Mouse (Mus musculus): ENCODE results near the gene Gm21988.

The Gm21988 gene

GRCm38 (mm10) chr11:70218039-70218438 is 21.6 kb downstream of the Gm21988 start:
- no peak for DNase-seq (ENCODE audit: low spot score)

GRCm38 (mm10) chr11:70216103-70216502 is 23.5 kb downstream of the Gm21988 start:
- DNase-seq (ENCODE audit: low spot score) = no peak

- no peak for DNase-seq (ENCODE audit: low spot score)
These were observed 24.3 kb downstream of the Gm21988 start for GRCm38 (mm10) chr11:70215301-70215700.

- DNase-seq (ENCODE audit: low spot score) = no peak
These were observed 24.8 kb downstream of the Gm21988 start for GRCm38 (mm10) chr11:70214856-70215209.

- DNase-seq (ENCODE audit: low spot score) = no peak
These were observed 25.3 kb downstream of the Gm21988 start for GRCm38 (mm10) chr11:70214191-70214855.

- DNase-seq (ENCODE audit: low spot score) = no peak
These were observed 25.9 kb downstream of the Gm21988 start for GRCm38 (mm10) chr11:70213736-70214135.

- peak; percentile 89 for DNase-seq (ENCODE audit: low spot score)
These were observed 26.7 kb downstream of the Gm21988 start for GRCm38 (mm10) chr11:70212896-70213295.

GRCm38 (mm10) chr11:70212423-70212822 is 27.2 kb downstream of the Gm21988 start, which contains the start of gene Slc16a11:
Gene Slc16a11 (plus strand): TSS chr11:70212752.
- peak; percentile 92 for DNase-seq (ENCODE audit: low spot score)

- DNase-seq (ENCODE audit: low spot score) = peak; percentile 44
These were observed 27.7 kb downstream of the Gm21988 start for GRCm38 (mm10) chr11:70211972-70212371.

GRCm38 (mm10) chr11:70210681-70211080 is 28.9 kb downstream of the Gm21988 start:
- no peak for DNase-seq (ENCODE audit: low spot score)

- DNase-seq (ENCODE audit: low spot score) = peak; percentile 64
These were observed 30.7 kb downstream of the Gm21988 start for GRCm38 (mm10) chr11:70208778-70209388.

- no peak for DNase-seq (ENCODE audit: low spot score)
These were observed 32.3 kb downstream of the Gm21988 start for GRCm38 (mm10) chr11:70207283-70207682.

GRCm38 (mm10) chr11:70206801-70207200 is 32.8 kb downstream of the Gm21988 start:
- DNase-seq (ENCODE audit: low spot score) = no peak

- peak; percentile 95 for DNase-seq (ENCODE audit: low spot score)
These were observed 37.9 kb downstream of the Gm21988 start for GRCm38 (mm10) chr11:70201691-70202090.

- DNase-seq (ENCODE audit: low spot score) = no peak
These were observed 39.5 kb downstream of the Gm21988 start for GRCm38 (mm10) chr11:70200036-70200608.

- DNase-seq (ENCODE audit: low spot score) = no peak
These were observed 40.5 kb downstream of the Gm21988 start for GRCm38 (mm10) chr11:70199107-70199506.

GRCm38 (mm10) chr11:70198332-70198731 is 41.3 kb downstream of the Gm21988 start:
- DNase-seq (ENCODE audit: low spot score) = peak; percentile 80

GRCm38 (mm10) chr11:70193354-70194285 is 46.0 kb downstream of the Gm21988 start:
- DNase-seq (ENCODE audit: low spot score) = peak; percentile 64

GRCm38 (mm10) chr11:70192157-70192556 is 47.5 kb downstream of the Gm21988 start:
- DNase-seq (ENCODE audit: low spot score) = no peak

- DNase-seq (ENCODE audit: low spot score) = no peak
These were observed 48.4 kb downstream of the Gm21988 start for GRCm38 (mm10) chr11:70191188-70191587.

- DNase-seq (ENCODE audit: low spot score) = peak; percentile 85
These were observed 50.1 kb downstream of the Gm21988 start for GRCm38 (mm10) chr11:70189319-70190134.
